Mouse (Mus musculus) intestine, postnatal 0 days (tissue): ENCODE measurements at regions not wholly inside any gene's neighbourhood (a gene's known extent, or its start where the extent isn't known, plus 50 kb on each side); places are given as distances from the start of the nearest gene placed in this dataset.

Source experiments
- ATAC-seq: fragments of 200-750 bp; cut with Nextera tagmentation; 2 replicates; pipeline ENCODE4 v1.8.0; 2017; ENCODE audit warnings: mild to moderate bottlenecking, moderate TSS enrichment, moderate library complexity
- H3K27ac ChIP-seq: fragments of 300-500 bp; sonication (generic); 2 replicates; pipeline ENCODE4 v1.5.1; 2014; ENCODE audit warnings: mild to moderate bottlenecking, low read depth, low read length, moderate library complexity
- H3K27me3 ChIP-seq: fragments of 300-500 bp; sonication (generic); replicated peaks from 2 replicates; pipeline ENCODE4 v1.6.1; 2014; ENCODE audit warnings: low read length, mixed read lengths; ENCODE audit not compliant: control insufficient read depth, insufficient read depth
- H3K36me3 ChIP-seq: fragments of 300-500 bp; sonication (generic); 2 replicates; pipeline ENCODE4 v1.6.1; 2014; ENCODE audit warnings: mild to moderate bottlenecking, moderate library complexity; ENCODE audit not compliant: control insufficient read depth, insufficient read depth
- H3K4me1 ChIP-seq: fragments of 300-500 bp; sonication (generic); replicated peaks from 2 replicates; pipeline ENCODE4 v1.6.1; 2014; ENCODE audit warnings: antibody characterized with exemption, low read length, mixed read lengths; ENCODE audit not compliant: control insufficient read depth, insufficient read depth
- H3K4me2 ChIP-seq: fragments of 300-500 bp; sonication (generic); replicated peaks from 2 replicates; pipeline ENCODE4 v1.6.1; 2014; ENCODE audit warnings: low read depth, mild to moderate bottlenecking, moderate library complexity
- H3K4me3 ChIP-seq: fragments of 300-500 bp; sonication (generic); 2 replicates; pipeline ENCODE4 v1.5.1; 2014; ENCODE audit warnings: low read depth, low read length
- H3K9ac ChIP-seq: fragments of 300-500 bp; sonication (generic); 2 replicates; pipeline ENCODE4 v1.6.1; 2014; ENCODE audit warnings: mild to moderate bottlenecking, low read depth, low read length
- H3K9me3 ChIP-seq: fragments of 300-500 bp; sonication (generic); 2 replicates; pipeline ENCODE4 v1.6.1; 2016; ENCODE audit warnings: mixed run types; ENCODE audit not compliant: control insufficient read depth
- CTCF ChIP-seq: sonication (generic); IDR thresholded peaks from 2 replicates; pipeline ENCODE4 v1.5.1; 2016; ENCODE audit warnings: low read depth, mild to moderate bottlenecking, control low read depth, antibody characterized with exemption, moderate library complexity
- WGBS: fragments of 180-500 bp; shearing (Covaris S2); extraction: QIAGEN DNeasy Blood & Tissue Kit; methylation state at CpG from one replicate; pipeline ENCODE4 v1.1.7; 2014; 5-methylcytosine and 5-hydroxymethylcytosine counted together

DNA sequence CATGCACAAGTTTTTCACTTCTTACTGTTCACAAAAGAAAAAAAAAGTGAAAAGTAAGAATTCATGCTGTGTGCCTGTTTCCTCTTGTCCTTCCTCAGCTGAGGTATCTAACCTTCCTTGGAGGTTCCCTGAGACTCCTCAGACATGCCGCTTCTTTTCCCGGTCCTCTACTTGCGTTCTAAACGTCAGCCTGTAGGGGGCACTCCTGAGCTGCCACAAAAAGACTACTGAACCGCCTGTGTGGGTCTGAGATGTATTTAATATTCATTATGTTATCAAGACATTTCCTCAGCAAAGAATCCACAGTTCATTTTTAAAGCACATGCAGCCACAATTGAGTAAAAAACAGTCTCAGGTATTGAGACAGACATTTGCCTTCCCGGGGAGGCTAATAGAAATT, 554.6 kb downstream of the Plcl1 start:
- no peak overlapping the region for H3K27ac ChIP-seq
- no peaks in the 10 kb centered on the region for H3K36me3 ChIP-seq
- H3K4me2 ChIP-seq = no peak overlapping the region
- H3K27me3 ChIP-seq = no peaks in the 10 kb centered on the region
- no peak for ATAC-seq
- no peaks in the 10 kb centered on the region for H3K9me3 ChIP-seq
- H3K4me3 ChIP-seq = no peak overlapping the region
- H3K4me1 ChIP-seq = no peaks in the 10 kb centered on the region
- no peak overlapping the region for H3K9ac ChIP-seq
- TF ChIP-seq CTCF = peak; percentile 93
- WGBS = 16% methylated on average over 6 of the region's 6 CpGs

DNA sequence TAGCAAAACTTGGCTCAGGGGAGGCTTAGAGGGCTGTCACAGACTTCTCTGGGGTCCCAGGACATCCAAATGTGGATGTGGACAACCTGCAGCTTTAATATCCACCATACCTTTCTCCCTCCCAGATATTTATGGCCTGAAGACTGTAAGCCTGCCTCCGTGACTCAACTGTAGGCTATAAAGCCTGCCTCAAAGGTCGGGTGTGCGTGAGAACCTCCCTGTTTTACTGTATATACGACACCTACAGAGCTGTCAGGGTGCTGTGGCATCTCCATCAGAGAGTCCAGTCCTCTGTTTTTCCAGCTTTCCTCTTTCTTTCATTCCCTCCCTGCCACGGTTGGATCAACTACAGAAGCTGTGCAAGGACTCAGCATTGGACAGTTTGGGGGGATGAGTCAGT, 558.1 kb downstream of the Plcl1 start:
- TF ChIP-seq CTCF = no peak
- H3K36me3 ChIP-seq = no peaks in the 10 kb centered on the region
- 0 out of 2 replicates have a peak overlapping the region, but pooled peaks have one; percentile 1 for H3K4me2 ChIP-seq
- no peaks in the 10 kb centered on the region for H3K9me3 ChIP-seq
- H3K4me1 ChIP-seq = no peaks in the 10 kb centered on the region
- H3K4me3 ChIP-seq = no peak overlapping the region
- H3K27me3 ChIP-seq = no peaks in the 10 kb centered on the region
- no peak overlapping the region for H3K9ac ChIP-seq
- 51% methylated on average over 5 of the region's 5 CpGs for WGBS
- H3K27ac ChIP-seq = no peak overlapping the region
- peak; percentile 63 for ATAC-seq

DNA sequence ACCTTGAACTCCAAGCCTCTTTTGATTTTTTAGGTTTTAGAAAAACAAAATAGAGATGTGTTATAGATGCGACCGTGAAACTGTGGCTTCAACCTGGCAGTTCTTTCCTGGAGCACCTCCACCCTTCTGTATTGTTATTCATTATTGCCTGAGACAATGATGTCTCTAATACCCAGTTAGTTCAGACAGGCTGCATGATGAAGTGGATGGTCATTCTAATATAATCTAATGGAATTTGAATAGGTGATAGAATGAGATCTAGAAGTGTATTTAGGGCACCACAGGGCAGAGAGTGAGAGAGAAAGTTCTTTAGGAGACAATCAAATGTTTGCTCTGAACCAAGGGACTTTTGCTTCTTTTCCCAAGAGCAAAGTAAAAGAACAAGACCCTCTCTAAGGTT, 560.6 kb downstream of the Plcl1 start:
- Histone ChIP-seq H3K4me1 (no peaks in the 10 kb centered on the region), H3K27me3 (no peaks in the 10 kb centered on the region), H3K27ac (no peak overlapping the region), H3K4me3 (no peak overlapping the region), H3K9ac (no peak overlapping the region), H3K9me3 (no peaks in the 10 kb centered on the region), H3K36me3 (no peaks in the 10 kb centered on the region), H3K4me2 (no peak overlapping the region)
- ATAC-seq = no peak
- no peak for TF ChIP-seq CTCF
- 93% methylated on average over 2 of the region's 2 CpGs for WGBS

DNA sequence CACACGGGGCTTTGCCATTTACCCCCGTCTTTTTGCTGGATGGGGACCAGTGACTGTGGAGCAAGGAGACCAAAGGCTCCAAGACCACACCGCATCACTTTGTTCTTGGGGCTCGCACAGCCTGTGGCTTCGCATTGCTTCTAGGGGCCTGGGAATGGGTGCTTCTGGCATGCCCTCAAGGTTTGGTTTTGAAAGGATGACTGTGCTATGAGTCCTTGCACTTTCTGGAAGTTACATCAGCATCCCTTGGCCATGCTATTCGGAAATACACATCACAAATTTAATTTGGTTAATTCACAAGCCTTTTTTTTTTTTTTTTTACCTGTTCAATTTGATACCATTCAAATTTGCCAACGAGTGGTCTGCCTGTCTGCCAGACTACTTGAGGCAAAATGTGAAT, 562.1 kb downstream of the Plcl1 start:
- WGBS = 95% methylated on average over 7 of the region's 7 CpGs
- no peak overlapping the region for H3K4me3 ChIP-seq
- TF ChIP-seq CTCF = no peak

DNA sequence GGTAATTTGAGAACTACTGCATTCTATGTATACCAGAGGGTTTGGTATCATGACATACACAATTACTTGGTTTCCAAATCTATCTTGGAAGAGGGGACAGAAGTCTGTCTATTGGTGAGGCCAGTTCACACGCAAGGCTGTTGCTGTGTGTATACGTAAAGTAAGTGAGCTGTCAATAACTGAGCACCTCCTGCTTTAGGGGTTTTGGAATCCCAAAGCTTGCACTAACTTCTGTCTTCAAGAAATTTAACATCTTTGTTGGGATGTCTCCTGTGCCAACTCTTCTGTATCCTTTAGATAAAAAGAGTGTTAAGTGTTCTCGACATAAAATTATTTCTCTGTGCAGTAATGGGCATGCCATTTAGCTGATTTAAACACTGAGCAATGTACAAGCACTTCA, 572.1 kb downstream of the Plcl1 start:
- ATAC-seq = no peak
- Histone ChIP-seq H3K4me3 (no peak overlapping the region), H3K9me3 (no peaks in the 10 kb centered on the region), H3K27me3 (no peaks in the 10 kb centered on the region), H3K4me2 (no peak overlapping the region), H3K36me3 (no peaks in the 10 kb centered on the region), H3K9ac (no peak overlapping the region), H3K4me1 (no peaks in the 10 kb centered on the region), H3K27ac (no peak overlapping the region)
- no peak for TF ChIP-seq CTCF
- WGBS = 84% methylated on average over 3 of the region's 3 CpGs

More for the DNA sequence above, 562.1 kb downstream of the Plcl1 start:
- Histone ChIP-seq H3K9ac (no peak overlapping the region), H3K27ac (no peak overlapping the region), H3K4me2 (no peak overlapping the region), H3K36me3 (no peaks in the 10 kb centered on the region), H3K4me1 (no peaks in the 10 kb centered on the region), H3K27me3 (no peaks in the 10 kb centered on the region), H3K9me3 (no peaks in the 10 kb centered on the region)
- ATAC-seq = no peak

DNA sequence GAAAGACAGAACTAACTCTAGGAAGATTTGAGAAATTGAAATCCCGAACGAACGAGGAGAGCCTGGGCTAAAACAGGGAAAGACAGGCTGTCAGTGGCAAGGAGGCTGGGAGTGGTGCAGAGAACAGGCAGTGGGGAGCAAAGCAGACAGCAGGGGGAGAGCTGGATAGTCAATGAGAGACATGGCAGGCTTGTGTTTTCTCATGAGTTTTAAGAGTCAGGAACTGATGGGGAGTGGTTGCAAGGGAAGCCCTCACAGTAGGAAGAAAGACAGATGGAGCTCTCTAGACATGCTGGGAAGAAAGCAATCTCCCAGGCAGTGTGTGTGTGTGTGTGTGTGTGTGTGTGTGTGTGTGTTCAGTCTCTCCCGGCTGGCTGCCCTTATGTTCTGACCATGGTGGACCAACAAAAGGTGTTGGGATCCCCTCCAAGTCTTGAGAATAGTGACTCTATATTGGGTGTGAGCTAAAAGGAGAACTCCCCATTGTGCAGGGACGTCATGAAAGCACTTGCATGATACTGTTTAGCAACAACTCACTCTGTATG, 577.9 kb downstream of the Plcl1 start:
- 65% methylated on average over 5 of the region's 5 CpGs for WGBS
- TF ChIP-seq CTCF = no peak

DNA sequence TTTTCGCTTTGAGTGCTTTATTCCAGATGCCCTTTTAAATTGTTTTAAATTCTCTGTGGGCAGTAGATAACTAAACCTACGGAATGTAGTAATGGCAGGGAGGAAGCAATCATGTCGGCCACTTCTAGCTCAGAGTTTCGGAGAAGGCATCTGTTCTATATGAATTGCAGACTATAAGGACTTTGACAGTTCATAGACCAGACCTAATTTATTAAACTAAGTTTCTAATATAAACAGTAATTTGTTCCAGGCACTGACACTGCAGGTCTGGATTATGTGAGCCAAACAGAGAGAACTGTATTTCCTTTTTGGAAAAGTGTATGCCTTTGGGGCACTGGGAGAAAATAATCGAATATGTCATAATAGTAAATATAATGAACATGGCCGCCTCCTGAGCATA, 591.4 kb downstream of the Plcl1 start:
- no peak for TF ChIP-seq CTCF
- Histone ChIP-seq H3K9me3 (no peaks in the 10 kb centered on the region), H3K9ac (no peak overlapping the region), H3K4me1 (no peaks in the 10 kb centered on the region), H3K4me2 (no peak overlapping the region), H3K36me3 (no peaks in the 10 kb centered on the region), H3K27me3 (no peaks in the 10 kb centered on the region), H3K27ac (no peak overlapping the region), H3K4me3 (no peak overlapping the region)
- WGBS = 53% methylated on average over 6 of the region's 6 CpGs
- no peak for ATAC-seq

More for the DNA sequence above, 577.9 kb downstream of the Plcl1 start:
- H3K36me3 ChIP-seq = no peaks in the 10 kb centered on the region
- H3K4me2 ChIP-seq = no peak overlapping the region
- H3K9ac ChIP-seq = no peak overlapping the region
- no peak for ATAC-seq
- no peaks in the 10 kb centered on the region for H3K4me1 ChIP-seq
- no peak overlapping the region for H3K27ac ChIP-seq
- H3K27me3 ChIP-seq = no peaks in the 10 kb centered on the region
- no peaks in the 10 kb centered on the region for H3K9me3 ChIP-seq
- no peak overlapping the region for H3K4me3 ChIP-seq
